Mouse (Mus musculus): Measurements from ENCODE around the gene Dynlt1b. TPM values are rescaled to one million over a fixed set of nuclear protein-coding genes. Genes with fewer than 3 reads are reported as not detected.
"Not testable (repeated sequence)": the region's sequence is repeated elsewhere in the genome, so short reads cannot be mapped to it uniquely, and the experiment has no call there.

Gene Dynlt1b
- polyA plus RNA-seq (2015; fragmentation: Nextera tagmentation; extraction: Ambion mirVana): 477 and 484 TPM in 2 replicates

- H3K4me1 ChIP-seq (replicated peaks; ENCODE audit: control insufficient read depth, insufficient read depth); H3K27me3 ChIP-seq (ENCODE audit: control insufficient read depth, insufficient read depth, low read length); H3K36me3 ChIP-seq (ENCODE audit: control insufficient read depth, insufficient read depth, low read length); H3K9me3 ChIP-seq (ENCODE audit: control insufficient read depth, low read length): not testable (repeated sequence)
- DNase-seq (ENCODE audit: low spot score) (peak; percentile 100), ATAC-seq (ENCODE audit: low FRiP score, low TSS enrichment) (peak; percentile 96)
- peak within 1 kb of the TSS; percentile 75; the same call in 1 of the 2 replicates for H3K27ac ChIP-seq (replicated peaks)
- WGBS: 1% methylated on average over 27 of the region's 27 CpGs
- TF ChIP-seq CTCF (IDR thresholded peaks at IDR 0.05; ENCODE audit: low read depth): peak; percentile 51
- peak within 1 kb of the TSS; percentile 49 for H3K4me3 ChIP-seq (ENCODE audit: low read depth, low read length)
- peak within 1 kb of the TSS; percentile 54 for H3K4me2 ChIP-seq (replicated peaks; ENCODE audit: low read depth)
- H3K9ac ChIP-seq (ENCODE audit: low read length): peak within 1 kb of the TSS; percentile 61
These were observed at the start of gene Dynlt1b for GRCm38 (mm10) chr17:6429945-6430344. Gene Dynlt1b (plus strand): TSS chr17:6430112.

- DNase-seq (ENCODE audit: low spot score); ATAC-seq (ENCODE audit: low FRiP score, low TSS enrichment): not testable (repeated sequence)
- WGBS: 100% methylated on average over 1 of the region's 8 CpGs
These were observed 49.6 kb upstream of the Dynlt1b start for GRCm38 (mm10) chr17:6380182-6380841.

GRCm38 (mm10) chr17:6381071-6381682, 48.7 kb upstream of the Dynlt1b start:
- H3K4me1 ChIP-seq (replicated peaks; ENCODE audit: control insufficient read depth, insufficient read depth); H3K9me3 ChIP-seq (ENCODE audit: control insufficient read depth, low read length); H3K27ac ChIP-seq (replicated peaks); H3K36me3 ChIP-seq (ENCODE audit: control insufficient read depth, insufficient read depth, low read length); H3K27me3 ChIP-seq (ENCODE audit: control insufficient read depth, insufficient read depth, low read length); H3K4me2 ChIP-seq (replicated peaks; ENCODE audit: low read depth); H3K4me3 ChIP-seq (ENCODE audit: low read depth, low read length); H3K9ac ChIP-seq (ENCODE audit: low read length); DNase-seq (ENCODE audit: low spot score): not testable (repeated sequence)
- peak; percentile 46; the same call in 1 of the 2 replicates for ATAC-seq (ENCODE audit: low FRiP score, low TSS enrichment)
- WGBS: no CpG with 5 or more reads among the region's 8 CpGs

More at GRCm38 (mm10) chr17:6380182-6380841, 49.6 kb upstream of the Dynlt1b start:
- H3K4me1 ChIP-seq (replicated peaks; ENCODE audit: control insufficient read depth, insufficient read depth); H3K4me3 ChIP-seq (ENCODE audit: low read depth, low read length); H3K9me3 ChIP-seq (ENCODE audit: control insufficient read depth, low read length); H3K9ac ChIP-seq (ENCODE audit: low read length); H3K27me3 ChIP-seq (ENCODE audit: control insufficient read depth, insufficient read depth, low read length); H3K36me3 ChIP-seq (ENCODE audit: control insufficient read depth, insufficient read depth, low read length); H3K27ac ChIP-seq (replicated peaks); H3K4me2 ChIP-seq (replicated peaks; ENCODE audit: low read depth): not testable (repeated sequence)

- not testable (repeated sequence) for H3K36me3 ChIP-seq (ENCODE audit: control insufficient read depth, insufficient read depth, low read length); H3K27me3 ChIP-seq (ENCODE audit: control insufficient read depth, insufficient read depth, low read length); H3K4me2 ChIP-seq (replicated peaks; ENCODE audit: low read depth); H3K9ac ChIP-seq (ENCODE audit: low read length); H3K27ac ChIP-seq (replicated peaks); DNase-seq (ENCODE audit: low spot score); H3K9me3 ChIP-seq (ENCODE audit: control insufficient read depth, low read length); H3K4me3 ChIP-seq (ENCODE audit: low read depth, low read length); H3K4me1 ChIP-seq (replicated peaks; ENCODE audit: control insufficient read depth, insufficient read depth)
- ATAC-seq (ENCODE audit: low FRiP score, low TSS enrichment): peak; percentile 77
- no CpG with 5 or more reads among the region's 4 CpGs for WGBS
These were observed 43.0 kb upstream of the Dynlt1b start for GRCm38 (mm10) chr17:6386927-6387326.

GRCm38 (mm10) chr17:6387380-6387911, 42.5 kb upstream of the Dynlt1b start:
- WGBS: no CpG with 5 or more reads among the region's 9 CpGs
- H3K27me3 ChIP-seq (ENCODE audit: control insufficient read depth, insufficient read depth, low read length); H3K4me3 ChIP-seq (ENCODE audit: low read depth, low read length); ATAC-seq (ENCODE audit: low FRiP score, low TSS enrichment); H3K27ac ChIP-seq (replicated peaks); DNase-seq (ENCODE audit: low spot score); H3K9ac ChIP-seq (ENCODE audit: low read length); H3K4me2 ChIP-seq (replicated peaks; ENCODE audit: low read depth); H3K9me3 ChIP-seq (ENCODE audit: control insufficient read depth, low read length); H3K4me1 ChIP-seq (replicated peaks; ENCODE audit: control insufficient read depth, insufficient read depth); H3K36me3 ChIP-seq (ENCODE audit: control insufficient read depth, insufficient read depth, low read length): not testable (repeated sequence)

- not testable (repeated sequence) for ATAC-seq (ENCODE audit: low FRiP score, low TSS enrichment)
- WGBS: 76% methylated on average over 2 of the region's 7 CpGs
These were observed 40.4 kb upstream of the Dynlt1b start for GRCm38 (mm10) chr17:6389463-6389862.

GRCm38 (mm10) chr17:6390731-6391130, 39.2 kb upstream of the Dynlt1b start:
- not testable (repeated sequence) for H3K27me3 ChIP-seq (ENCODE audit: control insufficient read depth, insufficient read depth, low read length); H3K9me3 ChIP-seq (ENCODE audit: control insufficient read depth, low read length); H3K4me2 ChIP-seq (replicated peaks; ENCODE audit: low read depth); H3K4me1 ChIP-seq (replicated peaks; ENCODE audit: control insufficient read depth, insufficient read depth); H3K4me3 ChIP-seq (ENCODE audit: low read depth, low read length); H3K27ac ChIP-seq (replicated peaks); ATAC-seq (ENCODE audit: low FRiP score, low TSS enrichment); H3K9ac ChIP-seq (ENCODE audit: low read length); H3K36me3 ChIP-seq (ENCODE audit: control insufficient read depth, insufficient read depth, low read length)
- DNase-seq (ENCODE audit: low spot score): peak; percentile 14
- WGBS: 90% methylated on average over 1 of the region's 2 CpGs

More at GRCm38 (mm10) chr17:6389463-6389862, 40.4 kb upstream of the Dynlt1b start:
- DNase-seq (ENCODE audit: low spot score); H3K9me3 ChIP-seq (ENCODE audit: control insufficient read depth, low read length); H3K4me1 ChIP-seq (replicated peaks; ENCODE audit: control insufficient read depth, insufficient read depth); H3K9ac ChIP-seq (ENCODE audit: low read length); H3K27ac ChIP-seq (replicated peaks); H3K27me3 ChIP-seq (ENCODE audit: control insufficient read depth, insufficient read depth, low read length); H3K4me3 ChIP-seq (ENCODE audit: low read depth, low read length); H3K36me3 ChIP-seq (ENCODE audit: control insufficient read depth, insufficient read depth, low read length); H3K4me2 ChIP-seq (replicated peaks; ENCODE audit: low read depth): not testable (repeated sequence)

GRCm38 (mm10) chr17:6391736-6392135, 38.2 kb upstream of the Dynlt1b start:
- 83% methylated on average over 5 of the region's 6 CpGs for WGBS
- H3K4me1 ChIP-seq (replicated peaks; ENCODE audit: control insufficient read depth, insufficient read depth); H3K36me3 ChIP-seq (ENCODE audit: control insufficient read depth, insufficient read depth, low read length); H3K9ac ChIP-seq (ENCODE audit: low read length); H3K27ac ChIP-seq (replicated peaks); ATAC-seq (ENCODE audit: low FRiP score, low TSS enrichment); H3K27me3 ChIP-seq (ENCODE audit: control insufficient read depth, insufficient read depth, low read length); H3K4me3 ChIP-seq (ENCODE audit: low read depth, low read length); H3K4me2 ChIP-seq (replicated peaks; ENCODE audit: low read depth); H3K9me3 ChIP-seq (ENCODE audit: control insufficient read depth, low read length): not testable (repeated sequence)
- peak; percentile 10 for DNase-seq (ENCODE audit: low spot score)
